Mouse (Mus musculus): ENCODE data around the gene Med24. TPM values are rescaled to one million over a fixed set of nuclear protein-coding genes. Genes with fewer than 3 reads are reported as not detected.

The Med24 gene
- polyA plus RNA-seq, 1 experiment: 13.2 TPM

- H3K4me3 ChIP-seq (replicated peaks): no peak overlapping the region
- H3K36me3 ChIP-seq (ENCODE audit: control insufficient read depth): peaks cover 38% of the 10 kb centered on the region
These were observed 19.5 kb upstream of the Med24 start for GRCm38 (mm10) chr11:98748506-98749416.

GRCm38 (mm10) chr11:98747804-98748505, 18.7 kb upstream of the Med24 start:
- peak overlapping the region; percentile 7 for H3K4me3 ChIP-seq (replicated peaks)
- peaks cover 30% of the 10 kb centered on the region for H3K36me3 ChIP-seq (ENCODE audit: control insufficient read depth)

More at GRCm38 (mm10) chr11:98748506-98749416, 19.5 kb upstream of the Med24 start:
- H3K9me3 ChIP-seq (ENCODE audit: control insufficient read depth, low read length): no peaks in the 10 kb centered on the region
- H3K4me1 ChIP-seq (ENCODE audit: control insufficient read depth): peaks cover 99% of the 10 kb centered on the region
- TF ChIP-seq GATA1 (IDR thresholded peaks at IDR 0.05; ENCODE audit: low read length) (no peak), TAL1 (IDR thresholded peaks at IDR 0.05; ENCODE audit: low read length) (no peak)
- no peaks in the 10 kb centered on the region for H3K27me3 ChIP-seq (ENCODE audit: control insufficient read depth)

GRCm38 (mm10) chr11:98746855-98747693, 17.8 kb upstream of the Med24 start:
- Histone ChIP-seq H3K4me3 (replicated peaks) (peak overlapping the region; percentile 53), H3K4me1 (ENCODE audit: control insufficient read depth) (peaks cover 99% of the 10 kb centered on the region), H3K36me3 (ENCODE audit: control insufficient read depth) (peaks cover 21% of the 10 kb centered on the region), H3K9me3 (ENCODE audit: control insufficient read depth, low read length) (no peaks in the 10 kb centered on the region), H3K27me3 (ENCODE audit: control insufficient read depth) (no peaks in the 10 kb centered on the region)
- TF ChIP-seq GATA1 (IDR thresholded peaks at IDR 0.05; ENCODE audit: low read length) (no peak), TAL1 (IDR thresholded peaks at IDR 0.05; ENCODE audit: low read length) (no peak)

More at GRCm38 (mm10) chr11:98747804-98748505, 18.7 kb upstream of the Med24 start:
- TF ChIP-seq TAL1 (IDR thresholded peaks at IDR 0.05; ENCODE audit: low read length): no peak
- TF ChIP-seq GATA1 (IDR thresholded peaks at IDR 0.05; ENCODE audit: low read length): no peak
- Histone ChIP-seq H3K27me3 (ENCODE audit: control insufficient read depth) (no peaks in the 10 kb centered on the region), H3K9me3 (ENCODE audit: control insufficient read depth, low read length) (no peaks in the 10 kb centered on the region), H3K4me1 (ENCODE audit: control insufficient read depth) (peaks cover 99% of the 10 kb centered on the region)

DNA sequence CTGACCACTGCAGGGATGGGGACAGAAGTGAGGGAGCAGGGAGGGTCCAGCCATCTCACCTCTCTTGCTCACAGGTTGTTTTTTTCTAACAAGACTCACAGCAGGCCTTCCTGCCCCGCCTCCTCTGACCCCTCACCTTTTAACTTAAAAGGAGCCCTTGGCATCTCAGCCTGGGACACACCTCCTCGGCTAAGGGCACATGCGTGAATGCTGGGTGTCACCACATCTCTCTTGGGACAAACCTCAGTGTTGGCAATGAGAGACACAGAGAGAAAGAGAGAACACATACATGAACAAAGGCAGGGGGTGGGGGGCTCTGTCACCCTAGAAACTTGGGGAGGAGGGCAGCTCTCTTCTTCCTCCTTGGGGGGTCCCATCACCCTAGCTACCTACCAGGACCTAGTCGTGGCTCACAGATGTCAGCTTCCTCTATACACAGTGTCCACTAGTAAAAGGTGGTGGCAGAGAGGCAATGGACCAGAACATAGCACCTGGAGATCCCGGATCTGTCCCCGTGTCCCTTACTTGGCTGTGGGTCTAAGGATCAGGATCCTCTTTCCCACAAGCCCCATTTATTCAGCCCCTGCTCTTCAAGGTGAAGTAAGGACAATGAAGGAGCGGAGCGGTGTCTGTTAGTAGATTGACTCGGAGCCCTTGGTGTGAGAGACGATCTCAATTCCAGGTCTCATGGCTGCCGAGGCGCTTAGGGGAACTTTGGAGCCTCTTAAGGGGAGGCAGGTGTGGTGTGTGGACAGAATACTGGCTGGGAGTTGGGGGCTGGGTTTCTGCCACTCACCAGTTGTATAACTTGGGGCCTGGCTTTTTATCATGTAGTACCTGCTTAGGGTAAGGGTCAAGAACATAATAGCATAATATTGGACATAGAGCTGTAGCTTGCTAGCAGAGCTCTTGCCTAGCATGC, 17.0 kb upstream of the Med24 start:
- Histone ChIP-seq H3K27me3 (ENCODE audit: control insufficient read depth) (no peaks in the 10 kb centered on the region), H3K4me1 (ENCODE audit: control insufficient read depth) (peaks cover 96% of the 10 kb centered on the region), H3K36me3 (ENCODE audit: control insufficient read depth) (peaks cover 21% of the 10 kb centered on the region), H3K9me3 (ENCODE audit: control insufficient read depth, low read length) (no peaks in the 10 kb centered on the region), H3K4me3 (replicated peaks) (no peak overlapping the region)
- no peak for TF ChIP-seq GATA1 (IDR thresholded peaks at IDR 0.05; ENCODE audit: low read length)
- TF ChIP-seq TAL1 (IDR thresholded peaks at IDR 0.05; ENCODE audit: low read length): no peak

GRCm38 (mm10) chr11:98744456-98745019, 15.3 kb upstream of the Med24 start:
- Histone ChIP-seq H3K4me3 (replicated peaks) (no peak overlapping the region), H3K4me1 (ENCODE audit: control insufficient read depth) (peaks cover 96% of the 10 kb centered on the region), H3K36me3 (ENCODE audit: control insufficient read depth) (peaks cover 16% of the 10 kb centered on the region), H3K9me3 (ENCODE audit: control insufficient read depth, low read length) (no peaks in the 10 kb centered on the region), H3K27me3 (ENCODE audit: control insufficient read depth) (no peaks in the 10 kb centered on the region)
- TF ChIP-seq TAL1 (IDR thresholded peaks at IDR 0.05; ENCODE audit: low read length) (no peak), GATA1 (IDR thresholded peaks at IDR 0.05; ENCODE audit: low read length) (no peak)

DNA sequence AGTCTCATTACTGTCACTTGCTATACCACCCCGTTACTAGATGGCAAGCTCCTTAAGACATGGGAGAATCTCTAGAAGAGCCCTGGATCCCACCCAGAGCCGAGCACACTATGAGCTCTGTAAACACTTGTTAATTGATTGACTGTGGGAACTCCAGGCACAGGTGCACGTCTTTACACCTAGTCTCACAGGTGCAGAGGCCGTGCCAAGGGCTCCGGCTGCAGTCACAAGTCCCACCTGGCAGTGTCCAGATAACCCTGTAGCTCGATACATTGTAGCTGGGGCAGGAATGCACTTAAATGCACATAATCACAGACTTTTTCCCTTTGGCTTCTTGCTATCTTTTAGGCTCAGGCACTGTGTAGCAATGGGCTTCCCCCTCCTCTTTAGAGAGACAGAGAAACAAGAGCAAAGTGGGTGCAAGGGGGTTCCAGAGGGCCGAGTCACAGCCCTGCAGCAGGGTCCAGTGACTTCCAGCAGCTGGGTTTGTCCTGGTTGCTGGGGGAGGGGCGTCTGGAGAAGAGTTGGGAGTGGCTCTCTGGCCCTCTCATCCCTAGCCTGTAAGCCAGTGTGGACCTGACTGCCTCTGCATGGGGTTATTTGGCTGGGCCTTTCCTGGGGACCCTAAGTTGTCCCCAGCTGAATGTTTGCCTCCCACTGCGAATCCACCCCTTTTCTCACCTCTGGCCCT, 14.6 kb upstream of the Med24 start:
- peaks cover 12% of the 10 kb centered on the region for H3K36me3 ChIP-seq (ENCODE audit: control insufficient read depth)
- TF ChIP-seq TAL1 (IDR thresholded peaks at IDR 0.05; ENCODE audit: low read length): no peak
- peak overlapping the region; percentile 24 for H3K4me3 ChIP-seq (replicated peaks)
- H3K27me3 ChIP-seq (ENCODE audit: control insufficient read depth): no peaks in the 10 kb centered on the region
- no peaks in the 10 kb centered on the region for H3K9me3 ChIP-seq (ENCODE audit: control insufficient read depth, low read length)
- peaks cover 95% of the 10 kb centered on the region for H3K4me1 ChIP-seq (ENCODE audit: control insufficient read depth)

GRCm38 (mm10) chr11:98742397-98743291, 13.4 kb upstream of the Med24 start:
- H3K9me3 ChIP-seq (ENCODE audit: control insufficient read depth, low read length): no peaks in the 10 kb centered on the region
- H3K4me1 ChIP-seq (ENCODE audit: control insufficient read depth): peaks cover 95% of the 10 kb centered on the region
- peak overlapping the region; percentile 84 for H3K4me3 ChIP-seq (replicated peaks)
- peaks cover 12% of the 10 kb centered on the region for H3K36me3 ChIP-seq (ENCODE audit: control insufficient read depth)
- no peaks in the 10 kb centered on the region for H3K27me3 ChIP-seq (ENCODE audit: control insufficient read depth)
- TF ChIP-seq GATA1 (IDR thresholded peaks at IDR 0.05; ENCODE audit: low read length): no peak
- no peak for TF ChIP-seq TAL1 (IDR thresholded peaks at IDR 0.05; ENCODE audit: low read length)

Measured in erythroblast, embryonic 14.5 days (primary cell).